Comparison of ENCODE assay signal across 13 mouse cellular contexts in genomic region chr6:70871511-70871980, GRCm38 (mm10). TPM values are rescaled to one million over a fixed set of nuclear protein-coding genes. Genes with fewer than 3 reads are reported as not detected.
DNase-seq lines count a peak whose midpoint lies in the region; ATAC-seq and TF ChIP-seq lines count a peak whose summit lies in the region.
"Had no signal": no experiment of that assay in that cellular context is flagged by ENCODE, and none has a peak within 500 bp of the region (broad histone marks: within the 10 kb centered on the region; RNA-seq: fewer than 3 reads in every experiment).

No protein-coding gene starts in this region.

- TF ChIP-seq POLR2A in kidney, adult 2 months (IDR thresholded peaks at IDR 0.05; ENCODE audit: low read depth, low read length), result no peak

- DNase-seq in hindbrain, embryonic 10.5 days (ENCODE audit: low spot score), result no peak
- DNase-seq in kidney, adult 18-20 months, result no peak
- DNase-seq in kidney, adult 2 months, result no peak
- DNase-seq: heart, postnatal 14 days had no signal

- 64% methylated on average over 14 of the region's 14 CpGs for WGBS in hindbrain, embryonic 13.5 days
- 80% methylated on average over 14 of the region's 14 CpGs for WGBS in hindbrain, embryonic 10.5 days
- WGBS in kidney, adult 2 months, result 59% methylated on average over 14 of the region's 14 CpGs

- no peak overlapping the region for H3K4me3 ChIP-seq in hindbrain, embryonic 13.5 days
- no peak overlapping the region for H3K4me3 ChIP-seq in hindbrain, embryonic 10.5 days
- no peak overlapping the region for H3K4me3 ChIP-seq in kidney, adult 2 months (ENCODE audit: insufficient read depth, low read depth, low read length)
- H3K4me3 ChIP-seq: myocyte had no signal

- no peaks in the 10 kb centered on the region for H3K36me3 ChIP-seq in hindbrain, embryonic 13.5 days
- no peaks in the 10 kb centered on the region for H3K36me3 ChIP-seq in hindbrain, embryonic 10.5 days
- H3K36me3 ChIP-seq in kidney, adult 2 months (ENCODE audit: control insufficient read depth, insufficient read depth, low read length), result no peaks in the 10 kb centered on the region

- TF ChIP-seq CTCF in kidney, adult 2 months (conservative IDR thresholded peaks at IDR 0.05; ENCODE audit: insufficient read depth, insufficient read length, low read depth, low read length), result no peak

- ATAC-seq in hindbrain, embryonic 13.5 days (ENCODE audit: low FRiP score), result no peak
- peak; percentile 53 for ATAC-seq in CD4-positive, CD25-positive, alpha-beta regulatory T cell, adult 4 months
- peak; percentile 70 for ATAC-seq in common myeloid progenitor, adult 5-6 weeks (replicated peaks; ENCODE audit: low read depth, poor library complexity, severe bottlenecking)
- ATAC-seq in megakaryocyte, adult 5-6 weeks (ENCODE audit: poor library complexity, severe bottlenecking), result peak; percentile 76
- ATAC-seq in erythroid progenitor cell, adult 5-6 weeks (replicated peaks; ENCODE audit: low FRiP score, poor library complexity, severe bottlenecking), result no peak

- no peak overlapping the region for H3K9ac ChIP-seq in hindbrain, embryonic 13.5 days
- H3K9ac ChIP-seq: lung, embryonic 14.5 days had no signal

- H3K27ac ChIP-seq in hindbrain, embryonic 13.5 days, result peak overlapping the region; percentile 35; the same call in 1 of the 2 replicates
- no peak overlapping the region for H3K27ac ChIP-seq in hindbrain, embryonic 10.5 days
- no peak overlapping the region for H3K27ac ChIP-seq in kidney, adult 2 months (ENCODE audit: insufficient read depth, low read depth, low read length)

- H3K9me3 ChIP-seq in hindbrain, embryonic 13.5 days, result no peaks in the 10 kb centered on the region
- no peaks in the 10 kb centered on the region for H3K9me3 ChIP-seq in hindbrain, embryonic 10.5 days

- peak overlapping the region; percentile 27; the same call in 1 of the 2 replicates for H3K4me2 ChIP-seq in hindbrain, embryonic 13.5 days
- H3K4me2 ChIP-seq: lung, embryonic 14.5 days had no signal

- H3K27me3 ChIP-seq in hindbrain, embryonic 13.5 days, result no peaks in the 10 kb centered on the region
- no peaks in the 10 kb centered on the region for H3K27me3 ChIP-seq in hindbrain, embryonic 10.5 days (ENCODE audit: insufficient read depth, poor library complexity, severe bottlenecking)
- H3K27me3 ChIP-seq in kidney, adult 2 months (replicated peaks; ENCODE audit: control insufficient read depth, insufficient read depth, low read length), result no peaks in the 10 kb centered on the region
- H3K27me3 ChIP-seq: Patski had no signal

- peaks cover 16% of the 10 kb centered on the region for H3K4me1 ChIP-seq in hindbrain, embryonic 13.5 days (replicated peaks)
- H3K4me1 ChIP-seq in hindbrain, embryonic 10.5 days (replicated peaks), result 0 out of 2 replicates have a peak, but pooled peaks cover 10% of the 10 kb centered on the region
- peaks cover 36% of the 10 kb centered on the region for H3K4me1 ChIP-seq in kidney, adult 2 months (ENCODE audit: control insufficient read depth, insufficient read depth, low read length)

RNA-seq across cellular contexts. Expression of gene Eif2ak3, which starts 27.2 kb away (rescaled TPM):
- 13.5 and 13.9 TPM in 2 replicates for polyA plus RNA-seq in hindbrain, embryonic 13.5 days (2015; fragmentation: Nextera tagmentation; extraction: Ambion mirVana)
- polyA plus RNA-seq in hindbrain, embryonic 10.5 days (2016; fragmentation: Nextera tagmentation; extraction: Ambion mirVana), result 9.4 and 10.4 TPM in 2 replicates
- polyA plus RNA-seq in CD4-positive, CD25-positive, alpha-beta regulatory T cell, adult 4 months (2017; shearing (Covaris generic)), result 1 to 10 TPM; 2.2 to 3.6 TPM
- total RNA-seq in common myeloid progenitor, adult 5-6 weeks (2017), result 14.5 and 15.1 TPM in 2 replicates
- 22.1 and 25.0 TPM in 2 replicates for total RNA-seq in megakaryocyte, adult 5-6 weeks (2015)
- 32.5 and 38.4 TPM in 2 replicates for total RNA-seq in megakaryocyte, adult 5-6 weeks (2017)
- total RNA-seq in erythroid progenitor cell, adult 5-6 weeks (2015; ENCODE audit: low replicate concordance), result 5.8 and 29.8 TPM in 2 replicates
- 9.4 and 12.6 TPM in 2 replicates for total RNA-seq in erythroid progenitor cell, adult 5-6 weeks (2017; ENCODE audit: low replicate concordance)
- 14.4 TPM in 2 replicates for polyA plus RNA-seq in kidney, adult 2 months (2012; rRNA removed)

RNA-seq across cellular contexts. Expression of gene Tex37, which starts 47.2 kb away (rescaled TPM):
- not detected in 2 replicates for polyA plus RNA-seq in hindbrain, embryonic 13.5 days (2015; fragmentation: Nextera tagmentation; extraction: Ambion mirVana)
- not detected in 2 replicates for polyA plus RNA-seq in hindbrain, embryonic 10.5 days (2016; fragmentation: Nextera tagmentation; extraction: Ambion mirVana)
- polyA plus RNA-seq in CD4-positive, CD25-positive, alpha-beta regulatory T cell, adult 4 months (2017; shearing (Covaris generic)), result not detected
- total RNA-seq in common myeloid progenitor, adult 5-6 weeks (2017), result not detected in 2 replicates
- not detected in 2 replicates for total RNA-seq in megakaryocyte, adult 5-6 weeks (2015)
- not detected in 2 replicates for total RNA-seq in megakaryocyte, adult 5-6 weeks (2017)
- not detected in 2 replicates for total RNA-seq in erythroid progenitor cell, adult 5-6 weeks (2015; ENCODE audit: low replicate concordance)
- not detected in 2 replicates for total RNA-seq in erythroid progenitor cell, adult 5-6 weeks (2017; ENCODE audit: low replicate concordance)
- polyA plus RNA-seq in kidney, adult 2 months (2012; rRNA removed), result 0.39 TPM in 1 of 2 replicates, not detected in the other
- total RNA-seq: heart, postnatal 14 days; layer of hippocampus, postnatal 36 days had no signal
- polyA plus RNA-seq: lung, embryonic 14.5 days; myocyte; Patski had no signal

Comparison
In these comparisons a context has a peak if more than half of its experiments do, and no peak if none do; other contexts are left out.
1. ATAC-seq: peak in CD4-positive, CD25-positive, alpha-beta regulatory T cell, adult 4 months (single experiment), common myeloid progenitor, adult 5-6 weeks (single experiment) and megakaryocyte, adult 5-6 weeks (single experiment); none in hindbrain, embryonic 13.5 days (single experiment) and erythroid progenitor cell, adult 5-6 weeks (single experiment).